Mouse (Mus musculus) liver, adult 2 months (tissue): Measurements from ENCODE around the gene Orc3. TPM values are rescaled to one million over a fixed set of nuclear protein-coding genes. Genes with fewer than 3 reads are reported as not detected.

ENCODE experiments used
- DNase-seq: peaks from one replicate; pipeline ENCODE4 v3.0.0-alpha.2; 2011; ENCODE audit warnings: low read depth, low spot score; ENCODE audit errors: extremely low read depth
- H3K27ac ChIP-seq: fragments of 200-500 bp; replicated peaks from 2 replicates; pipeline ENCODE4 v1.5.1; 2012; ENCODE audit warnings: low read depth, mild to moderate bottlenecking, control low read depth, inconsistent platforms, low read length; ENCODE audit not compliant: insufficient read depth
- H3K27me3 ChIP-seq: fragments of 200-500 bp; 2 replicates; pipeline ENCODE4 v1.6.1; 2012; ENCODE audit warnings: mild to moderate bottlenecking, moderate library complexity, low read length, inconsistent platforms; ENCODE audit not compliant: control insufficient read depth, insufficient read depth
- H3K36me3 ChIP-seq: fragments of 200-500 bp; 2 replicates; pipeline ENCODE4 v1.6.1; 2012; ENCODE audit warnings: low read length, inconsistent platforms; ENCODE audit not compliant: control insufficient read depth, insufficient read depth
- H3K4me1 ChIP-seq: fragments of 200-500 bp; 2 replicates; pipeline ENCODE4 v1.6.1; 2011; ENCODE audit warnings: low read length; ENCODE audit not compliant: control insufficient read depth, insufficient read depth
- H3K4me3 ChIP-seq: fragments of 200-500 bp; 2 replicates; pipeline ENCODE4 v1.5.1; 2011; ENCODE audit warnings: low read depth, mild to moderate bottlenecking, control low read depth, low read length, moderate library complexity; ENCODE audit not compliant: insufficient read depth
- H3K79me2 ChIP-seq: fragments of 200-500 bp; 2 replicates; pipeline ENCODE4 v1.6.1; 2012; ENCODE audit warnings: inconsistent platforms, mild to moderate bottlenecking, low read length, moderate library complexity; ENCODE audit not compliant: control insufficient read depth, insufficient read depth
- H3K9ac ChIP-seq: fragments of 200-500 bp; 2 replicates; pipeline ENCODE4 v1.6.1; 2012; ENCODE audit warnings: low read depth, mild to moderate bottlenecking, control low read depth, inconsistent platforms, low read length
- CTCF ChIP-seq: fragments of 200-500 bp; IDR thresholded peaks from 2 replicates; pipeline ENCODE4 v1.5.1; 2011; ENCODE audit warnings: low read depth, low read length, control low read depth
- POLR2A ChIP-seq: fragments of 200-500 bp; IDR thresholded peaks from 2 replicates; pipeline ENCODE4 v1.6.1; 2011; ENCODE audit warnings: low read length, control low read depth; ENCODE audit not compliant: insufficient read depth; ENCODE audit errors: extremely low read depth
- WGBS: fragments of 180-500 bp; shearing (Covaris S2); methylation state at CpG from one replicate; pipeline ENCODE4 v1.1.7; 2018; 5-methylcytosine and 5-hydroxymethylcytosine counted together
- polyA plus RNA-seq: library from polyadenylated mRNA; depleted of rRNA; stranded (reverse); fragments of >200 nt; gene quantifications from 2 replicates; pipeline ENCODE4 v1.2.3, GENCODE M21; 2012
- total RNA-seq: library from RNA; depleted of rRNA; stranded (reverse); fragments of >200 nt; gene quantifications from 2 replicates; pipeline ENCODE4 v1.2.3, GENCODE M21; 2014

Gene Orc3
- total and polyA plus RNA-seq, 2 experiments: 11.2 to 35.9 TPM

- TF ChIP-seq CTCF (no peak), POLR2A (no peak)
- H3K4me1 ChIP-seq: no peaks in the 10 kb centered on the region
These were observed 30.0 kb upstream of the Orc3 start for GRCm38 (mm10) chr4:34644779-34645178.

DNA sequence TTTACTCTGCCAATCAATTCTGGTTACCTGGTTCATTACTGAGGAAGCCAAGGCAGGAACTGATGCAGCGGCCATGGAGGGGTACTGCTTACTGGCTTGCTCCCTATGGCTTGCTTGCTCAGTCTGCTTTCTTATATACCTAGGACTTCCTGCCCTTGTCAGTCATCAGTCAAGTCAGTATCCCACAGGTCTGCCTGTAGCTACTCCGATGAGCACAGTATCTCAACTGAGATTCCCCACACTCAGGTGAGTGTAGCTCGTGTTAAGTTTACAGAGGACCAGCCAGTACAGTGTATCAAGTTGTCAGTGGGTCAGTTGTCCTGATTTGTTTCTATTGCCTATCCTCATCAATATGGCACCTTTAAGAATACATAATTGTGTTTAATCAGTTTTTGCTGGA, 26.0 kb upstream of the Orc3 start:
- Histone ChIP-seq H3K36me3 (peaks cover 45% of the 10 kb centered on the region), H3K27me3 (no peaks in the 10 kb centered on the region), H3K4me3 (no peak overlapping the region), H3K27ac (no peak overlapping the region), H3K4me1 (no peaks in the 10 kb centered on the region), H3K9ac (no peak overlapping the region), H3K79me2 (no peaks in the 10 kb centered on the region)
- no peak for DNase-seq
- no peak for TF ChIP-seq POLR2A
- TF ChIP-seq CTCF: no peak
- WGBS: 98% methylated on average over 3 of the region's 3 CpGs

More at GRCm38 (mm10) chr4:34644779-34645178, 30.0 kb upstream of the Orc3 start:
- Histone ChIP-seq H3K36me3 (peaks cover 44% of the 10 kb centered on the region), H3K27ac (no peak overlapping the region), H3K27me3 (no peaks in the 10 kb centered on the region), H3K4me3 (no peak overlapping the region), H3K79me2 (no peaks in the 10 kb centered on the region), H3K9ac (no peak overlapping the region)
- no peak for DNase-seq

- Histone ChIP-seq H3K27me3 (no peaks in the 10 kb centered on the region), H3K36me3 (peaks cover 46% of the 10 kb centered on the region), H3K79me2 (no peaks in the 10 kb centered on the region), H3K27ac (no peak overlapping the region), H3K4me1 (no peaks in the 10 kb centered on the region), H3K4me3 (no peak overlapping the region), H3K9ac (no peak overlapping the region)
- 97% methylated on average over 5 of the region's 5 CpGs for WGBS
- no peak for TF ChIP-seq POLR2A
- no peak for TF ChIP-seq CTCF
- DNase-seq: no peak
These were observed 25.1 kb upstream of the Orc3 start for GRCm38 (mm10) chr4:34639745-34640364.

GRCm38 (mm10) chr4:34637851-34638250, 23.1 kb upstream of the Orc3 start:
- Histone ChIP-seq H3K4me3 (no peak overlapping the region), H3K9ac (no peak overlapping the region), H3K27me3 (no peaks in the 10 kb centered on the region), H3K36me3 (peaks cover 51% of the 10 kb centered on the region), H3K4me1 (no peaks in the 10 kb centered on the region), H3K79me2 (no peaks in the 10 kb centered on the region), H3K27ac (no peak overlapping the region)
- no peak for DNase-seq
- TF ChIP-seq POLR2A (no peak), CTCF (no peak)
- WGBS: 95% methylated on average over 4 of the region's 4 CpGs

DNA sequence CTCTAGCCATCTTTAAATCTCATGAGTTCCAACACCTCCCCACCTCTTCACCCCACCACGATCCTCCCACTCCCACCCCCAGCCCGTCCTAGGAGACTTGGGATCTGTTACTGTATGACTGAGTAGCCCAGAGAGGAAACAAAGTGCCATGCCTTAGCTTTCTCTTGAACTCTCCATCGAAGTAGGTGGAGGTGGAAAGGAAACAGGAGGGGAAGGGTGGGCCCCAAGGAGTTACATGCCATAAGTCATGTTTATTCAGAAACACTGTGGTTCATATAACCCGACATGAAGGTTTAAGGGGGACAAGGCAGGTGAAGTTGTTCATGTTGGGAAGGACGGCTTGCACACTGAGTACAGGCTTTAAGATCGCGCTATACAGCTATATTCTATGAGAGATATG, 22.6 kb upstream of the Orc3 start:
- H3K27ac ChIP-seq: no peak overlapping the region
- 96% methylated on average over 7 of the region's 7 CpGs for WGBS
- no peaks in the 10 kb centered on the region for H3K27me3 ChIP-seq
- no peak overlapping the region for H3K4me3 ChIP-seq
- no peak overlapping the region for H3K9ac ChIP-seq
- peaks cover 50% of the 10 kb centered on the region for H3K36me3 ChIP-seq
- TF ChIP-seq CTCF (no peak), POLR2A (no peak)
- H3K4me1 ChIP-seq: no peaks in the 10 kb centered on the region
- no peaks in the 10 kb centered on the region for H3K79me2 ChIP-seq
- no peak for DNase-seq

GRCm38 (mm10) chr4:34636036-34636435, 21.3 kb upstream of the Orc3 start:
- Histone ChIP-seq H3K4me1 (no peaks in the 10 kb centered on the region), H3K79me2 (no peaks in the 10 kb centered on the region), H3K4me3 (no peak overlapping the region), H3K27me3 (no peaks in the 10 kb centered on the region), H3K27ac (no peak overlapping the region), H3K9ac (no peak overlapping the region), H3K36me3 (peaks cover 49% of the 10 kb centered on the region)
- TF ChIP-seq CTCF (no peak), POLR2A (no peak)
- whole genome bisulfite sequencing: 86% methylated on average over 5 of the region's 5 CpGs
- DNase-seq: no peak
